Mouse (Mus musculus) spleen, postnatal 10 days (tissue): Measurements from ENCODE around the gene Ube2j2.

ENCODE experiments used
- DNase-seq, 2 experiments: peaks; one replicate each; pipeline ENCODE4 v3.0.0; 2021 to 2022; ENCODE audit warnings: low spot score in 2 of 2

Ube2j2 gene

DNA sequence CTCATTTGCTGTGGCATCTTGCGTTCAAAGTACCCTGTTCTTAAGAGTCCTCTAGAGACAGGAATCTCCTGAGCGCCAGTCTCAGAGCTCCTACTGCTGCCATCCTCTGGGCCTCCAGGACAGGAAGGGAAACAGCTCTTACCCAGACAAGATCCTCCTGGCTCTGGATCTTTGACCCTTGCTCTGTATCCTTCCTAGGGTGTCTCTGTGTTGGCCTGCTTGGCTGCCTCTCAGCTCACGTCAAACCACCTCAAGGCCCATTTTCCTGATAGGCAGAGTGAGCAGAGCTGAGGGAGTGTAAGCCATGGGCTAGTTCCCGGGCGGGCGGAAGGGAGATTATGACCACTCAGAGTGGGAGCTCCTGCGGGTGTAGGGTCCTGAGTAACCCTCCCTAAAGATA, 19.5 kb downstream of the Ube2j2 start:
- DNase-seq: no peak

DNA sequence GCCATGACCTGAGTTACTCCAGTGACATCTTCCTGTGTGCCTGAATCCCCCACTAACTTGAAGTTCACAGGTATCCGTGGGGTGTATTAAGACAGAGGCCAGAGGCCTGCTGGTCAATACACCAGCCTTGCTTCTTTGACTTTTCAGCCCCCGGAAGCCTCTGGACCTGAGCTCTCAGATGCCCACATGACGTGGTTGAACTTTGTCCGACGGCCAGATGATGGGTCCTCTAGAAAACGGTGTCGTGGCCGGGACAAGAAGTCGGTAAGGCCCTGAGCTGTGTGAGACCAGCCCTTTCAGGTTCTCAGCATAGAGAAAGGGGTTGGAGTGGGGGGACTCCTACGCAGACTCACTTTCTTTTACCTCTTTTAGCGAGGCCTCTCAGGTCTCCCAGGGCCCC, 20.8 kb downstream of the Ube2j2 start:
- no peak for DNase-seq

DNA sequence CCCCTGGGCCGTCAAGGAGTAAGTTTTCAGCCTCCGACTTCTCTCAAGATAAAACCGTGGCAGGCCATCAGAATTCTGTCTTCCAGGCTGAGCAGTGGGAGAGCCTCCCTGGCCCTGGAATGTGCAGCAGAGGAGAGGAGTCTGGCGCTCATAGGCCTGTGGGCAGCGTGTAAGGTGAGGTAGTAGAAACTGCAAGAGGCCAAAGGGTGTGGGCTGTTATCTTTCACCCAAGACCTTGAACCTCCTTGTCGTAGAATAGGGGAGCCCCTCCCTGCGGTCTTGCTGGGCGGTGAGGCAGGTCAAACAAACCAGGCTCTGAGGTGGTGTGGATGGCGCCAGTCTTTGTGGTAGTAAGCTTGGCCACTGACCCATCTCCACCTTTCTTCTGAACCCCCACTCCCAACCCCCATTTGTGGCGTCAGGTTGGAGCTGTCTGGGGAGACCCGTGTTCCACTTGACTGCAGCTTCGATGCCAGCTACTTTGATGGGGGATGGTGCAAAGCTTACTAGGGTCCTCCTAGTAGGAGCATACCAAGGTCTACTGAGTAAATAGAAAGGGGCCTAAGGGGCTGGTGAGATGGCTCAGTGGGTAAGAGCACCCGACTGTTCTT, 25.5 kb downstream of the Ube2j2 start:
- DNase-seq: no peak

DNA sequence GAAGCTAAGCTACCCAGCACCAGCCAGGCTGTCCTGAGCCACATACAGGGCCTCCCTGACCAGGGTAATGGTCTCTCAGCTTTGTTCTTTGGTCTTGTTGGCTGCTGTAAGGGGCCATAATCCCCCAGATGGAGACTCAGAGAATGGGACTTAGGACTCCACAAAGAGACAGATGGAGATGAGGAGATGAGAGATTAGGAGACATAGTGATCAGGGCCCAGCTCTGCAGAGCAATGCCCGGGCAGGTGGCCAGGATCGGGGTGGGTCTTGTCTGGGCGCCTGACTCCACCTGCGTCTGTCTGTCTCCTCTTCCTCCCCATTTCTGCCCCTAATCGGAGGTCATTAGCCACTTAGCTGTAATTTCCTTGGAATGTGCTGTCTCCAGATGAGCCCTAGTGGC, 26.7 kb downstream of the Ube2j2 start:
- no peak for DNase-seq

DNA sequence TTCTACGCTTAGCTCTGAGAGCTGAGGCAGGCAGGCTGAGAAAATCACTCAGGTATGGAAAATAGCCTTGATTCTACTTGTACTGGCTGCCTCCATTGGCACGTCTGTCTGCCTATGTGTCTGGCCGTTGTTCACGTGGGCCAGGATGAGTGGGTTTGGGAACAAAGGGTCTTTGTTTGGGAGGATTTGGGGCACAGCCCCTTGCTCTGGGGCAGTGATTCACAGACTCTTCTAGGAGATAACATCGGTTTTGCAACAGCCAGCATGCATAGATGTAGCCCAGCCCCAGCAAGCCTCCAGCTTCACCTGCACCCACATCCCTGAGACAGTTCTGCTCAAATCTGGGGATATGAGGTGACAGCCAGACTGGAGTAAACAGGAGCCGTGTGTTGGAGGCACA, 29.0 kb downstream of the Ube2j2 start:
- DNase-seq: no peak

DNA sequence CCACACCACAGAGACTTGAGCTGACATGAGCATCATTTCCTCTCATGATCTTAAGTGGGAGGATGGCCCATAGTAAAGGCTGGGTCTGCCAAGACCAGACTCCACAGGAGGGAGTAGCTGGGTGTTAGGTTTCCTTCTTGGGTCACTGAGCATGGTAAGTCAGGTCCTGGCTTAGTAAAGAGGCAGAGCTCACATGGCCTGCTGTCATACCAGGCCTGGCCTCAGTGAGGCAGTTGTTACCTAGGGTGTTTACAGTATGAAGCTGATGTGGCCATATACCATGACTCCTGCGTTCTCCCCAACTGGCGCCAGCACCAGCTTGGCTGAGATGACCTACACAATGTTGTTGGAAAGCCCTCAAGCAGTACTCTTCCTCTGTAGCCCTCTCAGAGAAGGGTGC, 29.6 kb downstream of the Ube2j2 start:
- DNase-seq: no peak

DNA sequence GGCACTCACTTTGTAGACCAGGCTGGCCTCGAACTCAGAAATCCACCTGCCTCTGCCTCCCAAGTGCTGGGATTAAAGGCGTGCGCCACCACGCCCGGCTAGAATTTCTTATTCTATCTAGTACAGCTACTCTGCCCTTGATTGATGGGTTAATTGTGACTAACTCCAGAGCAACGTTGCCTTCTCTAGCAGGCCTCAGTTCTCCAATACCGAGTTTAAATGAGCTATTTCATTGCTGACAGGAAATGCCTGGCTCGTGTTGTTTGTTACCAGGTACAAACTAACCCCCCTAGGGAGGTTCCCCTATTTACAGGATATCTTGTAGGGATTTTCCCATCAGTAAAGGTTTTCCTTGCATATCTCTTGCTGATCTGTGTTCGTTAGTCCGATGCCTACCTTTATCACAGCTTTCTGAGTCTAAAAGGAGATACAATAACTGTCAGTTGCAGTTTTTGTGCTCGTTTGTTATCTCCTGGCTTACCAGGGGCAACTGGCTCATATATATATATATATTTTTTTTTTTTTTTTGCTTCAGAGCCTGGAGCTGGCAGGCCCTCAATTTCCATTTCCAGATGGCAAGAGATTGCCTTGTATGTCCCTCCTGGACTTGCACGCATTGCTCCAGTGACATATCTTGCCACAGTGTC, 37.9 kb downstream of the Ube2j2 start:
- DNase-seq: no peak

DNA sequence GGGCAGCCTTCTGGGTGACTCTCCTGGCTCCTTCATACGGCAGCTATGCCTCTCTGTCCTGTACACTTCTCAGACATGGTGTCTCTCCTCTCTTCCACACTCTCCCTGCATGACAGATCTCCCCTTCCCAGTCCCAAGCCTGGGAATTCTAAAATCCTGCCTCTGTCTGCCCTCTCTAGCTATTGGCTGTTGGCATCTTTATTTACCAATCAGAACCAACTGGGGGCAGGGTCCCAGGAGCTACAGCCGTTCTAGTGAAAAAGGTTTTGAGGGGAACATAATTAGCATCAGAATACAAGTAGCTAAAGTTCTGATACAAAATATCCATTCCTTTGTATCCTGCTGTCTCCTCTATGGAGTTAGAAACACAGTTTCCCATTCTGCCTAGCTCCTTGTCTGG, 40.2 kb downstream of the Ube2j2 start:
- DNase-seq: no peak

DNA sequence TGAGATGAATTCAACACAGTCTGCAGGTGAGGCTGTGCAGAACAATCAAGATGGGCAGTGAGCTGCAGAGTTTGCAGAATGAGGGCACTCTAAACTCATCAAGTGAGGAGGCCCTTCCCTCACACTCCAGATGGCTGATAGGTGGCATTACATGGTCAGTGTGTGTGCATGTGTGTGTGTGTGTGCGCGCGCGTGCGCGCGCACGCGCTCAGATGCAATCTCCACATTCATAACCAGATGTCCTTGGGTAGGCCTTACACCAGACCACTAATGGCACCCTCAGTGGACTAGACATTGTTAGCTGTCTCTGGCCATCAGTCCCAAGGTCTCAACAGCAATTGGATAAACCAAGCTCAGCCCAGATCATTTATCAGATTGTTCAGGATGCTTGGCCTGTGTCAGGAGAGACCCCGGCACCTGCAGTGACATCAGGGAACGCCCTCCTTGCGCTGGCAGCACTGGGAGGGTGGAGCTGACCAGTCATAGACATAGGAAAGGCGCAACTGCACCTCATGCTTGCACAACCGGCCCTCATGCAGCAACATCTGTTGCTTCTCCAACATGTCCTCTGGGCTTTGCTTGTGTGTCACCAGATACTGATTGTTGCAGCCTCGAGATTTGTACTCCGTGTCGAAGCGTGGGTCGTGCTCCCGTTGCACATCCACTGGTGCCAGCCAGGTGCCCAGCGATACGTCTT, 47.7 kb downstream of the Ube2j2 start:
- peak; percentile 33 to 54 for DNase-seq

DNA sequence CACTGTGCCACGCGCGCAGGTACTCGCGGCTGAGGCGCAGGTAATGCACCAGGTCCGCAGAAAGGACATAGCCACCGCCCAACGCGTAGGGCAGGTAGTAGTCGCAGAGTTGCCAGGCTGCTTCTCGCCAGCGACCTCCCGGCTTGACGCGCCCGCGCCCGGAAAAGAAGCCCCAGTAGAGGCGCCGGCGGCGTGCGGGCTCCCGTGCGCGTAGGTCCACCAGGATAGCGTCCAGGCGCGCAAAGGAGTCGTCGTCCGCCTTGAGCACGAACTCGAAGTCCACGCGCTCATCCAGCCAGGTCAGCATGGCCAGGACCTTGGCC, 48.2 kb downstream of the Ube2j2 start:
- DNase-seq: no peak

DNA sequence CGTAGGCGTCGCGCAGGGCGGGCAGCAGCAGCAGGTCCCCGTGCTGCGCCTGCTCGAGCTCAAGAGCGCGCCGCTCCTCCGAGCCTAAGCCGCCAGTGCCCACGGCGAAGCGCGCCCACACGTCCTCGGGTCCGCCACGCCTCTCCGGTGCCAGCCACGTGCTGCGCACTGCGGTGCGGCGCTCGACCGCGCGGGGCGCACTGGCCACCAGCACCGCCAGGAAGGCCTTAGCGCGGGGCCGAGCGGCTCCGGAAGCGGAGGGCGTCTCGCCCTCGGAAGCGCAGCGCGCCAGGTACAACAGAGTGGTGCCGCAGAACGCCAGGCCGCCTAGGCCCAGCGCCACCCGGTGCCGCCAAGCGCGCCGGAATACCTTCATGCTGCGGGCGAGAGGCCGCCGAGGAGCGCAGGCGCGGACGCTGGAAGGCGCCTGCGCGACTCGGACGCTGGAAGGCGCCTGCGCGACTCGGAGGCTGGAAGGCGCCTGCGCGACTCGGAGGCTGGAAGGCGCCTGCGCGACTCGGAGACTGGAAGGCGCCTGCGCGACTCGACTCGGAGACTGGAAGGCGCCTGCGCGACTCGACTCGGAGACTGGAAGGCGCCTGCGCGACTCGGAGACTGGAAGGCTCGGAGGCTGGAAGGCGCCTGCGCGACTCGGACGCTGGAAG, 48.7 kb downstream of the Ube2j2 start, which contains the start of the genes B3galt6 and Sdf4:
Gene B3galt6, minus strand, starts transcription at position 409 of the 665 bp plus-strand sequence.
Gene Sdf4, plus strand, starts transcription at position 632 of the 665 bp plus-strand sequence.
- DNase-seq: peak; percentile 88 to 90

DNA sequence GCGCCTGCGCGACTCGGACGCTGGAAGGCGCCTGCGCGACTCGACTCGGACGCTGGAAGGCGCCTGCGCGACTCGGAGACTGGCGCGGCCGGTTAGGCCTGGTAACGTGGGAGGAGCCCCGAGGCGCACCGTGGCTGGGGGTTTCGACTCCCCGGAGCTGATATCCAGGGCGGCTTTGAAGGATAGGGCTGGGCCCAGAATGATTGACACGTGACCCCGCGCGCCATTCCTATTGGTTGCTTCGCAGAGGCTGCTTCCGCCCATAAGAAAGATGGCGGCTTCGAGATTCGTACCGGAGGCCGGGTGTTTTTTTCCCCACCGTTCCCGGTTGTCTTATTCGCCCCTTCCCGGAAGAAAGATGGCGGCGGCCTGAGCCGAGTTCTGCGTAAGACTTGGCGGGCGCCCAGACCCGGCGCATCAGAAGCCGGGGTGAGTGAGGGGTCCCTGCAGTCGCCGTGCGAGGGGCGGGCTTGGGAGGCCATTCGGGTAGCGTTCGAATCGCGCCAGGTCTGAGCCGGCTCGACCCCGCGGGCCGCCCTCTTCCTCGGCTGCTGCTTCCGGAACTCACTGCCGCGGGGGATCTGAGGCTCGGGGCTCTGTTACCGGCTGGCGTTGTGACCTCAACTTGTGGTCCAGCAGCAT, 49.4 kb downstream of the Ube2j2 start:
- DNase-seq: peak; percentile 98 to 99

DNA sequence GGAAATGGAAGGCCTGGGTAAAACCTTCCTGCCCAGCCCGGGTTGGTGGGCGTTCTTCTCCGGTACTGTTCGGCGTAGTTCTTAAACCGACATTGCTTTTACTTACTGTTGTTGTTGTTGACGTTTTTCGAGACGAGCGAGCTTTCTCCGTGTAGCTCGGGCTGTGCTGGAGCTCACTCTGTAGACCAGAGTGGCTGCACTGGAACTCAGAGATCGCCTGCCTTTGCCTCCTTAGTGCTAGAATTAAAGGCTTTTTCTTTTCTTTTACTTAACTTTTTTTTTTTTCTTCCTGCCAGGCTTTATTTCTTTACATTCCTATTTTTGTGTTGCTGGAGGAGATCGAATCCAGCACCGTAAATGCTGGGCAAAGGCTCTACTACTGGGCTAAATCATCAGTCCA, 50.0 kb downstream of the Ube2j2 start:
- no peak for DNase-seq

DNA sequence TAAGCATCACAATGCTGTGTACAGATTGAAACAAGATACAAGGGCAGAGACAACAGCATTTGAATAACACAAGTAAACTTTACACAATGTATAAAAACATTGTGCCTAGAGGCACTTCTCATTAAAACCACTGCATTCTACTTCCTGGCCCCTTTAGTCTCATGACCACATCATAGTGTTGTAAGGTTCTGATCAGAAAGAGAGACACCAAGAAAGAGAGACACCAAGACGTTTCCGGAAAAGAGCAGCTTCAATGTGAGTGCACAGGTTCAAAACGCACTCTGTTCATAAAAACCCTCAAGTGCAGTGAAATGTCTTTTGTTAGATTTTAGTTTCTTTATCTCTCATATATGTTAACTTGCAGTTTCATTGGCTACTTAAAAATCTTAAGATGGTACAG, 60.5 kb downstream of the Ube2j2 start:
- DNase-seq: no peak

DNA sequence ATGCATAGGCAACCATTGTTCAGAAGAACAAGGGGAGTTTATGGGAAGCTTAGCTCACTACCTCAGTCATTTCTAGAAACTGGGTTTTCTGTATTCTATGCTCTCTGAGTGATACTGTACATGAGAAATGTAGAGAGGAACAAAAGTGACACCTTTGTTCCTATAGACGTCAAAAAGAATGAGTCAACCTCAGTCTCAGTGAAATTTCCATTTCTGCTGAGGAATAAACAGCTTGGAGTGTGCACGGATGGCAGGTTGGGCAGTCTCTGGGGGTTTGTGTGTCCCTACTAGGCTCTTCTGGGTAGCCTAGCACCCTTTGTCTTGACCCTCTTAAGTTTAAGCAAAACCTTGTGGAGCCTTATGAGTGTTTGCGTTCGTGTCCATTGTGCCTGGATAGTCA, 64.7 kb downstream of the Ube2j2 start:
- no peak for DNase-seq
